Mouse (Mus musculus) limb, embryonic 14.5 days (tissue): Measurements from ENCODE around the gene Rwdd3. TPM values are rescaled to one million over a fixed set of nuclear protein-coding genes. Genes with fewer than 3 reads are reported as not detected.

ENCODE experiments used
- ATAC-seq: fragments of 200-750 bp; cut with Nextera tagmentation; 2 replicates; pipeline ENCODE4 v1.8.0; 2017; ENCODE audit warnings: low read depth, moderate number of reproducible peaks, moderate TSS enrichment; ENCODE audit not compliant: low FRiP score
- DNase-seq: peaks from one replicate; pipeline ENCODE4 v3.0.0-alpha.2; 2015; ENCODE audit warnings: low spot score
- H3K27ac ChIP-seq: fragments of 300-500 bp; sonication (generic); replicated peaks from 2 replicates; pipeline ENCODE4 v1.5.1; 2014; ENCODE audit warnings: low read depth, mild to moderate bottlenecking, low read length, moderate library complexity, mixed read lengths
- H3K27me3 ChIP-seq: fragments of 300-500 bp; sonication (generic); 2 replicates; pipeline ENCODE4 v1.6.1; 2014; ENCODE audit warnings: low read length, mixed read lengths; ENCODE audit not compliant: control insufficient read depth, insufficient read depth
- H3K36me3 ChIP-seq: fragments of 300-500 bp; sonication (generic); 2 replicates; pipeline ENCODE4 v1.6.1; 2014; ENCODE audit warnings: mild to moderate bottlenecking, low read length, moderate library complexity, mixed read lengths; ENCODE audit not compliant: control insufficient read depth, insufficient read depth
- H3K4me1 ChIP-seq: fragments of 300-500 bp; sonication (generic); 2 replicates; pipeline ENCODE4 v1.6.1; 2014; ENCODE audit warnings: antibody characterized with exemption, low read length, mixed read lengths; ENCODE audit not compliant: control insufficient read depth, insufficient read depth
- H3K4me2 ChIP-seq: fragments of 300-500 bp; sonication (generic); replicated peaks from 2 replicates; pipeline ENCODE4 v1.6.1; 2014; ENCODE audit warnings: low read depth, mild to moderate bottlenecking, low read length, moderate library complexity; ENCODE audit not compliant: severe bottlenecking
- H3K4me3 ChIP-seq: fragments of 300-500 bp; sonication (generic); replicated peaks from 2 replicates; pipeline ENCODE4 v1.5.1; 2014; ENCODE audit warnings: low read length
- H3K9ac ChIP-seq: fragments of 300-500 bp; sonication (generic); 2 replicates; pipeline ENCODE4 v1.6.1; 2014; ENCODE audit warnings: mild to moderate bottlenecking, low read depth, low read length, moderate library complexity; ENCODE audit not compliant: severe bottlenecking
- H3K9me3 ChIP-seq: fragments of 300-500 bp; sonication (generic); 2 replicates; pipeline ENCODE4 v1.6.1; 2016; ENCODE audit warnings: low read length; ENCODE audit not compliant: control insufficient read depth
- POLR2A ChIP-seq: fragments of 200-500 bp; IDR thresholded peaks from 2 replicates; pipeline ENCODE4 v1.8.0; 2012; ENCODE audit warnings: inconsistent platforms, mild to moderate bottlenecking, moderate library complexity, borderline replicate concordance; ENCODE audit not compliant: insufficient read depth, insufficient read length; ENCODE audit errors: extremely low read depth
- whole genome bisulfite sequencing: fragments of 180-500 bp; shearing (Covaris S2); extraction: QIAGEN DNeasy Blood & Tissue Kit; methylation state at CpG from one replicate; pipeline ENCODE4 v1.1.7; 2014; 5-methylcytosine and 5-hydroxymethylcytosine counted together
- polyA plus RNA-seq, 2 experiments: library from polyadenylated mRNA; depleted of rRNA in 1 of 2; stranded (reverse) in 1 of 2; unstranded in 1 of 2; fragments of >200 nt; fragmentation: Nextera tagmentation in 1 of 2; extraction: Ambion mirVana in 1 of 2; gene quantifications; 2 replicates each; pipeline versions ENCODE4 v1.2.1 to v1.2.3; 2012 to 2014

Gene Rwdd3
- polyA plus RNA-seq, 2 experiments: 7.6 to 7.7 TPM

DNA sequence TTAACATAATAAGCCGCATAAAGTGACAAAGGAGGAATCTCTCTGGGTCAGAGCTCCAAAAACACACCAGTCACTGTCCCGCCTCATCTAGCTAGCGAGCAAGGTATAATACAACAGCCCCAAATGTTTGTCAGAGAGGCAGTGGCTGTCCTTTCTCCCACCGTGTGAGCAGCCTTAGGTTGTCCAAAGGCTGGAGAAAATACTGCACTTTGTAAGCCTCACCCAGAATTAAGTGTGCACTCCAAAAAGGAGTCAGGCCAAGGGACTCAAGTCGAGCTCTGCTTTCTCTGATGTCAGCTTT is 66.1 kb downstream of the Rwdd3 start:
- WGBS: 80% methylated on average over 5 of the region's 5 CpGs
- no peak for DNase-seq
- peaks cover 3% of the 10 kb centered on the region; the same call in 1 of the 2 replicates for H3K4me1 ChIP-seq
- H3K27me3 ChIP-seq: no peaks in the 10 kb centered on the region
- H3K36me3 ChIP-seq: no peaks in the 10 kb centered on the region
- H3K9ac ChIP-seq: no peak overlapping the region
- H3K4me2 ChIP-seq: no peak overlapping the region
- ATAC-seq: no peak
- H3K4me3 ChIP-seq: no peak overlapping the region
- no peak overlapping the region for H3K27ac ChIP-seq
- no peaks in the 10 kb centered on the region for H3K9me3 ChIP-seq
- no peak for TF ChIP-seq POLR2A

Other genes starting within 250 kb of the Rwdd3 start
- 1.4 and 1.7 TPM in 2 replicates for gene Tmem56, start 111.4 kb upstream of the Rwdd3 start, polyA plus RNA-seq (2012; rRNA removed)
- 1.6 and 1.8 TPM in 2 replicates for gene Tmem56, start 111.4 kb upstream of the Rwdd3 start, polyA plus RNA-seq (2014; fragmentation: Nextera tagmentation; extraction: Ambion mirVana)
- 21.2 and 23.7 TPM in 2 replicates for gene Alg14, start 120.1 kb upstream of the Rwdd3 start, polyA plus RNA-seq (2012; rRNA removed)
- gene Alg14, start 120.1 kb upstream of the Rwdd3 start, polyA plus RNA-seq (2014; fragmentation: Nextera tagmentation; extraction: Ambion mirVana): 40.3 and 47.4 TPM in 2 replicates